Mouse (Mus musculus): ENCODE measurements around the gene Tmem80. TPM values are rescaled to one million over a fixed set of nuclear protein-coding genes. Genes with fewer than 3 reads are reported as not detected.

Gene Tmem80
- polyA plus RNA-seq, 1 experiment from 2014 or later: 38.6 TPM

DNA sequence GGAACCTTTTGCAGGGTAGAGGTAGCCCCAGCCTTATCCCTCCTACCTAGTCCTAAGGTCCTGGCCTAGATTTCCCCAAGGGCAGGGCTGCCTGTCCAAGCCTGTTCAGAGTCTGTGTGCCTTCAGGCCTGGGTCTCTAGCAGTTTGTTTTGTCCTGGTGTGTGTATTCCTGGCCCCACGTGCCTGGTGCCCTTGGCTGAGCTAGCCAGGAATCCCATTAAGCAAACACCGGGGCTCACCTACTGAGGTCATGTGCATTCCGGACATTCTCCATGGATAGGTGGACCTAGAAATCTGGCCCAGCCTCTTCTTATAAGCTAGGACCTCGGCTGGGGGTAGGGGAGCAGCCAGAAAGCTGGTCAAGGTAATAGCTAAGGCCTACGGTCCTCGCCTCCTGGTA is 12.9 kb downstream of the Tmem80 start:
- H3K27ac ChIP-seq (replicated peaks; ENCODE audit: low read depth, low read length): no peak overlapping the region
- H3K4me3 ChIP-seq (replicated peaks; ENCODE audit: low read depth, low read length): no peak overlapping the region
- no peaks in the 10 kb centered on the region for H3K4me1 ChIP-seq (ENCODE audit: control insufficient read depth, insufficient read depth, low read length)
- no peak overlapping the region for H3K9ac ChIP-seq (replicated peaks; ENCODE audit: low read length)
- H3K9me3 ChIP-seq (ENCODE audit: control insufficient read depth, low read length): no peaks in the 10 kb centered on the region
- H3K27me3 ChIP-seq (ENCODE audit: control insufficient read depth, insufficient read depth, low read length): no peaks in the 10 kb centered on the region
- DNase-seq (no peak), ATAC-seq (ENCODE audit: low FRiP score, low TSS enrichment) (no peak)
- WGBS: 83% methylated on average over 6 of the region's 6 CpGs
- H3K4me2 ChIP-seq (ENCODE audit: low read length): no peak overlapping the region
- no peaks in the 10 kb centered on the region for H3K36me3 ChIP-seq (ENCODE audit: control insufficient read depth, insufficient read depth, low read length)

DNA sequence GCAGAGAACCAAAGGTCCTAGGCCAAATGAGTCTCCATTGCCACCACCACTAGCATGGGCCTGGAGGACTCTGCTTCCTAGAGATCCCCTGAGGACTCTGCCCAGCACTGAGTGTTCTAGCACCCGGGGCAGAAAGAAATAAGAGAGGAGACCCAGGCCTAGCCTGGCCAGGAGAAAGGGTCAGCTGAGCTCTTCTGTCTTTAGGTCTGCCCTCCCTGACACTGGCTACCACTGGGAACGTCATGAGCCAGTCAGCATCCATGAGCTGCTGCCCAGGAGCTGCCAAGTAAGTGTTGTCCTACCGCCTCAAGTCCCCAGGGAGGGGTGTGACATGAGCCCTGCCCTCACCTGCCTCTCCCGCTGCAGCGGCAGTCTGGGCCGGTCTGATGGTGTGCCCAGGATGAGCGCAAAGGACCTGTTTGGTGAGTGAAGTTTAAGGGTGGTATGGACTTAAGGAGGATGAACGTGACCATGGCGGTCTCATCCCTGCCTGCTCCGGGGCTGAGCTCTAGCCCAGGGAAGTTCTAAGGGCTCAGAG is 14.2 kb downstream of the Tmem80 start:
- no peak overlapping the region for H3K27ac ChIP-seq (replicated peaks; ENCODE audit: low read depth, low read length)

DNA sequence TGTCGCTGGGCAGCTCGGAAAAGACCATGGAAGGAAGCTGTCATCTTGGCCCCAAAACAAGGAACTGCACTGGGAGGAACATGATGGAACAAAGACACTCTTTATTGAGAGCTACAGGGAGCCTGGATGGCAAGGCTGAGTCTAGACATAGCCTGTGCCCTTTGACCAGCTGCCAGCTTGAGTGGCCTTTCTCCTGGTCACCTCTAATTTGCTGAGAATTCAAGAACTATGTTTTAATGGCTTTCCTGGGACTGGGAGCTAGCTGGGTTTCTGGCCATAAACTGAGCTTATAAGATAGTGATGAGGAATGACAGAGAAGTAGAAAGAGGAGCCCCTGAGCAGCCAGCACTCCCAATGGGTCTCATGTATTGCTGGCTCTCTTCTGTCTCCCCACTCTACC is 15.7 kb downstream of the Tmem80 start:
- no peaks in the 10 kb centered on the region for H3K9me3 ChIP-seq (ENCODE audit: control insufficient read depth, low read length)
- no peaks in the 10 kb centered on the region for H3K27me3 ChIP-seq (ENCODE audit: control insufficient read depth, insufficient read depth, low read length)
- H3K36me3 ChIP-seq (ENCODE audit: control insufficient read depth, insufficient read depth, low read length): no peaks in the 10 kb centered on the region
- no peaks in the 10 kb centered on the region for H3K4me1 ChIP-seq (ENCODE audit: control insufficient read depth, insufficient read depth, low read length)
- no peak overlapping the region for H3K4me3 ChIP-seq (replicated peaks; ENCODE audit: low read depth, low read length)
- 54% methylated on average over 2 of the region's 2 CpGs for WGBS
- DNase-seq (no peak), ATAC-seq (ENCODE audit: low FRiP score, low TSS enrichment) (no peak)
- H3K27ac ChIP-seq (replicated peaks; ENCODE audit: low read depth, low read length): no peak overlapping the region
- no peak overlapping the region for H3K9ac ChIP-seq (replicated peaks; ENCODE audit: low read length)
- no peak overlapping the region for H3K4me2 ChIP-seq (ENCODE audit: low read length)

More for the DNA sequence above, 14.2 kb downstream of the Tmem80 start:
- Histone ChIP-seq H3K36me3 (ENCODE audit: control insufficient read depth, insufficient read depth, low read length) (no peaks in the 10 kb centered on the region), H3K9ac (replicated peaks; ENCODE audit: low read length) (no peak overlapping the region), H3K4me3 (replicated peaks; ENCODE audit: low read depth, low read length) (no peak overlapping the region), H3K27me3 (ENCODE audit: control insufficient read depth, insufficient read depth, low read length) (no peaks in the 10 kb centered on the region), H3K9me3 (ENCODE audit: control insufficient read depth, low read length) (no peaks in the 10 kb centered on the region), H3K4me2 (ENCODE audit: low read length) (no peak overlapping the region), H3K4me1 (ENCODE audit: control insufficient read depth, insufficient read depth, low read length) (no peaks in the 10 kb centered on the region)
- DNase-seq (no peak), ATAC-seq (ENCODE audit: low FRiP score, low TSS enrichment) (no peak)
- WGBS: 81% methylated on average over 10 of the region's 10 CpGs

DNA sequence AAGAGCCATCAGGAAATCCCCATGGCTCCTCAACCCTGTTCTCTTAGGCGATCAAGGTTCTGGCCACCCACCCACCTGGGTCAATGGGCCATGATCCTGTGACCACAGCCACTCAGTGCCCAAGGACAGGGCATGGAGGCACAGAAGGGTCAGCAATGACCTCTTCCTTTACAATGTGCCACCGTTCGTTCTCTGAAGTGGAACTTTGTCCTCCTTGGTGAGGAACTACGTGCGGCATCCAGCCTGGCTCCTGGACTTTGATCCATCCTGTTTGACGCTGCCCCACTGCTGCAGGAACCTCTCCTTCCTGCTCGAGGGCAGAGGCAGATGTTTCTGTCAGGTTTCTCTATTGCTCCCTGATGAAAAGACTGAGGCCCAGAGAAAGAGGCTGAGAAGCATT is 16.2 kb downstream of the Tmem80 start:
- WGBS: 80% methylated on average over 7 of the region's 7 CpGs
- Histone ChIP-seq H3K9ac (replicated peaks; ENCODE audit: low read length) (no peak overlapping the region), H3K4me1 (ENCODE audit: control insufficient read depth, insufficient read depth, low read length) (no peaks in the 10 kb centered on the region), H3K4me2 (ENCODE audit: low read length) (no peak overlapping the region), H3K9me3 (ENCODE audit: control insufficient read depth, low read length) (no peaks in the 10 kb centered on the region), H3K4me3 (replicated peaks; ENCODE audit: low read depth, low read length) (no peak overlapping the region), H3K27ac (replicated peaks; ENCODE audit: low read depth, low read length) (no peak overlapping the region), H3K27me3 (ENCODE audit: control insufficient read depth, insufficient read depth, low read length) (no peaks in the 10 kb centered on the region), H3K36me3 (ENCODE audit: control insufficient read depth, insufficient read depth, low read length) (no peaks in the 10 kb centered on the region)
- no peak for ATAC-seq (ENCODE audit: low FRiP score, low TSS enrichment)
- DNase-seq: no peak

DNA sequence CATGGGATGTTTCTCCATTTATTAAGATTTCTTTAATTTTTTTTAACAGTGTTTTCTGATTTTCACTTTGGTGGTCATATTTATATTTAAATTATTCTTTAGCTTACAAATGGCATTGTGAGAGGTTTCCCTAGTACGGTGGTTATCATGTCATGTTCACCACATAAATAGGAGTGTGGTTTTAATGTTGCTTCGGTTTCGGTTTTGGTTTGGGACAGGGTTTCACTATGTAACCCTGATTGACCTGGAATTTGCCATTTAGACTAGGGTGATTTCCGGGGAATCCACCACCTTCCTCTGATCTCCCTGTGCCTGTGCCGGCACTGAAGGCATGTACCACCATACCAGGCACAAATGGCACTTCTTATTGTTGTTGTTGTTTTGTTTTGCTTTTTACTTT is 17.2 kb downstream of the Tmem80 start:
- ATAC-seq (ENCODE audit: low FRiP score, low TSS enrichment) (no peak), DNase-seq (no peak)
- H3K27me3 ChIP-seq (ENCODE audit: control insufficient read depth, insufficient read depth, low read length): no peaks in the 10 kb centered on the region
- H3K36me3 ChIP-seq (ENCODE audit: control insufficient read depth, insufficient read depth, low read length): no peaks in the 10 kb centered on the region
- 94% methylated on average over 5 of the region's 5 CpGs for WGBS
- H3K4me2 ChIP-seq (ENCODE audit: low read length): no peak overlapping the region
- no peak overlapping the region for H3K4me3 ChIP-seq (replicated peaks; ENCODE audit: low read depth, low read length)
- no peaks in the 10 kb centered on the region for H3K9me3 ChIP-seq (ENCODE audit: control insufficient read depth, low read length)
- H3K4me1 ChIP-seq (ENCODE audit: control insufficient read depth, insufficient read depth, low read length): no peaks in the 10 kb centered on the region
- no peak overlapping the region for H3K9ac ChIP-seq (replicated peaks; ENCODE audit: low read length)
- no peak overlapping the region for H3K27ac ChIP-seq (replicated peaks; ENCODE audit: low read depth, low read length)

DNA sequence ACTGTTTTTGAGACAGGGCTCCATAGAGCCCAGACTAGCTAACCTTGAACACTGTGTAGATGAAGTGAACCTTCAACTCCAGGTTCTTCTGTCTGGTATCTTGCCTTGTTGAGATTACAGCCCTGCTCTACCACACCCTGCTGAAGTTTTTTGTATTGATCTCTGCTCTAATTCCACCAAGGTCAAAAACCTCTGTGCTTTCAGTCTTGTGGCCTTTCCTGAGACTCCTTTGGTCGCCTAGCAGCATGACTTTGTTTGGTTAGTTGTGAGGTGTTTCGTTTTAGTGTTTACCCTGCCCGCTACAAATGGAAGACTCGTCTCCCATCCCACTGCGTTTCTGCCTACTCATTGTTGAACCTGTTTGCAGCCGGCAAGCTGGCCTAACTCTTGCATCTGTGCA is 23.5 kb downstream of the Tmem80 start:
- DNase-seq: no peak
- H3K4me1 ChIP-seq (ENCODE audit: control insufficient read depth, insufficient read depth, low read length): no peaks in the 10 kb centered on the region
- H3K9me3 ChIP-seq (ENCODE audit: control insufficient read depth, low read length): no peaks in the 10 kb centered on the region
- H3K4me2 ChIP-seq (ENCODE audit: low read length): no peak overlapping the region
- H3K4me3 ChIP-seq (replicated peaks; ENCODE audit: low read depth, low read length): no peak overlapping the region
- H3K27ac ChIP-seq (replicated peaks; ENCODE audit: low read depth, low read length): no peak overlapping the region
- 81% methylated on average over 6 of the region's 6 CpGs for WGBS
- no peak for ATAC-seq (ENCODE audit: low FRiP score, low TSS enrichment)
- no peaks in the 10 kb centered on the region for H3K36me3 ChIP-seq (ENCODE audit: control insufficient read depth, insufficient read depth, low read length)
- no peaks in the 10 kb centered on the region for H3K27me3 ChIP-seq (ENCODE audit: control insufficient read depth, insufficient read depth, low read length)
- H3K9ac ChIP-seq (replicated peaks; ENCODE audit: low read length): no peak overlapping the region

DNA sequence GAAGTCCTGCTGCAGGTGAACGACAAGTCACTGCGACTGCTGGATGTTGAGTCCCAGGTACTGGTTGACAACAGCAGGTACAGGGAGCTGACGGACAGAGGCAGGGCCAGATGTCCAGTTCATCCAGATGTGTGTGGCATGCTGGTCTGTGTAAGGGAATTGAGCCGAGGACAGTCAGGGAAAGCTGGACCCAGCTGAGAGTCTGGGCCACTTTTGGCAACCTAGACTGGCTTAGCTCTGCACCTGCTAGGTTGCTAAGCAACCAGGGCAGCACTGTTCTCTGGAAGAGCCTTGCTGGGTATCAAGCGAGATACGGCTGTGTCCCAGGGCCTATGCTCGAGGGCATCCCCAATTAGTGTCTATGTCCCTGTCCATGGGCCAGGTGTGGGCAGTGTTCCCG is 27.5 kb downstream of the Tmem80 start:
- no peak overlapping the region for H3K4me2 ChIP-seq (ENCODE audit: low read length)
- H3K9me3 ChIP-seq (ENCODE audit: control insufficient read depth, low read length): no peaks in the 10 kb centered on the region
- H3K4me3 ChIP-seq (replicated peaks; ENCODE audit: low read depth, low read length): no peak overlapping the region
- H3K27ac ChIP-seq (replicated peaks; ENCODE audit: low read depth, low read length): no peak overlapping the region
- H3K36me3 ChIP-seq (ENCODE audit: control insufficient read depth, insufficient read depth, low read length): no peaks in the 10 kb centered on the region
- WGBS: 65% methylated on average over 8 of the region's 8 CpGs
- H3K4me1 ChIP-seq (ENCODE audit: control insufficient read depth, insufficient read depth, low read length): no peaks in the 10 kb centered on the region
- peak; percentile 46 for DNase-seq
- no peak for ATAC-seq (ENCODE audit: low FRiP score, low TSS enrichment)
- no peaks in the 10 kb centered on the region for H3K27me3 ChIP-seq (ENCODE audit: control insufficient read depth, insufficient read depth, low read length)
- 0 out of 2 replicates have a peak overlapping the region, but pooled peaks have one; percentile 29 for H3K9ac ChIP-seq (replicated peaks; ENCODE audit: low read length)

DNA sequence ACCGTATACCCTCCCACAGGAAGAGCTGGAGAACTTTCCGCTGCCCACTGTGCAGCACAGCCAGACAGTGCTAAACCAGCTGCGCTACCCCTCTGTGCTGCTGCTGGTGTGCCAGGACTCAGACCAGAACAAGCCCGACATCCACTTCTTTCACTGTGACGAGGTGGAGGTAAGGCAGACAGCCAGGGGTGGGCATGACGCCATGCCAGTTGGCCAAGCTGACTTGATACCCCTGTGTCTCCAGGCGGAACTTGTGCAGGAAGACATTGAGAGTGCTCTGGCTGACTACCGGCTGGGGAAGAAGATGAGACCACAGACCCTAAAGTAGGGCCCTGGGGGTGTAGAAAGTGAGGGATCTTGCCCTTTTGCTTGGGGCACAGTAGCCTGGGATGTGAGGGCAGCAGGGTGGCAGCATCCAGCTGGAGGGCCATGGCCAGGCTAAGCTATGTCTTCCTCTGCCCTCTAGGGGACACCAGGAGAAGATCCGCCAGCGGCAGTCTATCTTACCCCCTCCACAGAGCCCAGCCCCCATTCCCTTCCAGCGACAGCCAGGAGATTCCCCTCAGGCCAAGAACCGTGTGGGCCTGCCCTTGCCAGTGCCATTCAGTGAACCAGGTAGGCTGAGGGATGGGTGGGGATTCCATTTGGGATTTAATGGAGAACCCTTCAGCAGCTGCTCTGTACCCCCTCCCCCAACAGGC is 28.2 kb downstream of the Tmem80 start:
- H3K9ac ChIP-seq (replicated peaks; ENCODE audit: low read length): no peak overlapping the region

DNA sequence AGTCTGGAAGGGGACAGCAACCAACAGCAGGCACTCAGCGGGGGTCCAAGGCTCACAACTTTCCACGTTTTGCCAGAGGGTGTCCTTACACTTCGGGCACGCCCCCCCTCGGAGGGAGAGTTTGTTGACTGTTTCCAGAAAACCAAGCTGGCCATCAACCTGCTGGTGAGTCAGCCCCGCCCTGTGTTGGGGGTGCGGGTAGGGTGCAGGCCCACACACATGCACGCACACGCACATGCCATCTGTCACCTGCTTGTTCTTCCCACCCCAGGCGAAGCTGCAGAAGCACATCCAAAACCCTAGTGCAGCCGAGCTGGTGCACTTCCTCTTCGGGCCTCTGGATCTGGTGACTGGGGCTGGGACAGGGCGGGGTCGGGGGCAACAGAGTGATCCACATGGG is 29.4 kb downstream of the Tmem80 start:
- WGBS: 83% methylated on average over 14 of the region's 14 CpGs
- no peak for ATAC-seq (ENCODE audit: low FRiP score, low TSS enrichment)
- no peaks in the 10 kb centered on the region for H3K9me3 ChIP-seq (ENCODE audit: control insufficient read depth, low read length)
- H3K36me3 ChIP-seq (ENCODE audit: control insufficient read depth, insufficient read depth, low read length): no peaks in the 10 kb centered on the region
- no peak overlapping the region for H3K4me3 ChIP-seq (replicated peaks; ENCODE audit: low read depth, low read length)
- no peak overlapping the region for H3K27ac ChIP-seq (replicated peaks; ENCODE audit: low read depth, low read length)
- H3K4me1 ChIP-seq (ENCODE audit: control insufficient read depth, insufficient read depth, low read length): no peaks in the 10 kb centered on the region
- no peaks in the 10 kb centered on the region; the same call in 1 of the 2 replicates for H3K27me3 ChIP-seq (ENCODE audit: control insufficient read depth, insufficient read depth, low read length)
- H3K4me2 ChIP-seq (ENCODE audit: low read length): no peak overlapping the region
- H3K9ac ChIP-seq (replicated peaks; ENCODE audit: low read length): no peak overlapping the region
- no peak for DNase-seq

More for the DNA sequence above, 28.2 kb downstream of the Tmem80 start:
- H3K4me3 ChIP-seq (replicated peaks; ENCODE audit: low read depth, low read length): no peak overlapping the region
- ATAC-seq (ENCODE audit: low FRiP score, low TSS enrichment) (no peak), DNase-seq (peak; percentile 29)
- H3K27me3 ChIP-seq (ENCODE audit: control insufficient read depth, insufficient read depth, low read length): no peaks in the 10 kb centered on the region; the same call in 1 of the 2 replicates
- no peaks in the 10 kb centered on the region for H3K36me3 ChIP-seq (ENCODE audit: control insufficient read depth, insufficient read depth, low read length)
- no peaks in the 10 kb centered on the region for H3K4me1 ChIP-seq (ENCODE audit: control insufficient read depth, insufficient read depth, low read length)
- no peaks in the 10 kb centered on the region for H3K9me3 ChIP-seq (ENCODE audit: control insufficient read depth, low read length)
- 62% methylated on average over 12 of the region's 12 CpGs for WGBS
- no peak overlapping the region for H3K27ac ChIP-seq (replicated peaks; ENCODE audit: low read depth, low read length)
- no peak overlapping the region for H3K4me2 ChIP-seq (ENCODE audit: low read length)

All from midbrain, embryonic 14.5 days (tissue).